Mouse (Mus musculus): Measurements from ENCODE around the gene Trib3.

GRCm38 (mm10) chr2:152313926-152314325 lies 29.9 kb downstream of the Trib3 start:
- TF ChIP-seq CTCF (IDR thresholded peaks at IDR 0.05; ENCODE audit: extremely low read depth, insufficient read length, insufficient replicate concordance, low read depth, low read length), result no peak
- no peak for TF ChIP-seq POLR2A (IDR thresholded peaks at IDR 0.05; ENCODE audit: low read depth, low read length)

All from small intestine, adult 2 months (tissue).